Mouse (Mus musculus) spleen, adult 2 months (tissue): ENCODE data around the gene St6galnac3. TPM values are rescaled to one million over a fixed set of nuclear protein-coding genes. Genes with fewer than 3 reads are reported as not detected.

Source experiments
- DNase-seq, 2 experiments: peaks; one replicate each; pipeline versions ENCODE4 v3.0.0 to v3.0.0-alpha.2; 2012 to 2021; ENCODE audit warnings: low spot score in 2 of 2, low read depth in 1 of 2
- H3K27ac ChIP-seq: fragments of 200-500 bp; 2 replicates; pipeline ENCODE4 v1.5.1; 2012; ENCODE audit warnings: low read length, inconsistent platforms; ENCODE audit not compliant: insufficient read depth
- H3K27me3 ChIP-seq: fragments of 200-500 bp; 2 replicates; pipeline ENCODE4 v1.6.1; 2012; ENCODE audit warnings: mild to moderate bottlenecking, moderate library complexity, low read length, inconsistent platforms; ENCODE audit not compliant: control insufficient read depth, insufficient read depth
- H3K36me3 ChIP-seq: fragments of 200-500 bp; 2 replicates; pipeline ENCODE4 v1.6.1; 2012; ENCODE audit warnings: mild to moderate bottlenecking, low read length, inconsistent platforms; ENCODE audit not compliant: control insufficient read depth, insufficient read depth
- H3K4me1 ChIP-seq: fragments of 200-500 bp; 2 replicates; pipeline ENCODE4 v1.6.1; 2011; ENCODE audit warnings: inconsistent platforms; ENCODE audit not compliant: control insufficient read depth, insufficient read depth, insufficient read length
- H3K4me3 ChIP-seq: fragments of 200-500 bp; 2 replicates; pipeline ENCODE4 v1.5.1; 2011; ENCODE audit warnings: mild to moderate bottlenecking, inconsistent platforms; ENCODE audit not compliant: insufficient read depth, insufficient read length; ENCODE audit errors: extremely low read depth
- CTCF ChIP-seq: fragments of 200-500 bp; IDR thresholded peaks from 2 replicates; pipeline ENCODE4 v1.5.1; 2011; ENCODE audit warnings: mild to moderate bottlenecking, inconsistent platforms; ENCODE audit not compliant: insufficient read depth, insufficient read length, insufficient replicate concordance; ENCODE audit errors: extremely low read depth
- POLR2A ChIP-seq: fragments of 200-500 bp; IDR thresholded peaks from 2 replicates; pipeline ENCODE4 v1.6.1; 2011; ENCODE audit warnings: low read depth, low read length, inconsistent platforms
- WGBS: fragments of 180-500 bp; shearing (Covaris S2); methylation state at CpG from one replicate; pipeline ENCODE4 v1.1.7; 2018; 5-methylcytosine and 5-hydroxymethylcytosine counted together
- polyA plus RNA-seq: library from polyadenylated mRNA; depleted of rRNA; stranded (reverse); fragments of >200 nt; gene quantifications from 2 replicates; pipeline ENCODE4 v1.2.3, GENCODE M21; 2012

The St6galnac3 gene
- polyA plus RNA-seq, 1 experiment: 3.0 TPM

GRCm38 (mm10) chr3:153219391-153219790, 505.6 kb downstream of the St6galnac3 start:
- Histone ChIP-seq H3K27ac (no peak overlapping the region), H3K27me3 (no peaks in the 10 kb centered on the region), H3K4me1 (no peaks in the 10 kb centered on the region), H3K36me3 (no peaks in the 10 kb centered on the region), H3K4me3 (no peak overlapping the region)
- DNase-seq: no peak
- 82% methylated on average over 2 of the region's 2 CpGs for WGBS
- TF ChIP-seq CTCF (no peak), POLR2A (no peak)

DNA sequence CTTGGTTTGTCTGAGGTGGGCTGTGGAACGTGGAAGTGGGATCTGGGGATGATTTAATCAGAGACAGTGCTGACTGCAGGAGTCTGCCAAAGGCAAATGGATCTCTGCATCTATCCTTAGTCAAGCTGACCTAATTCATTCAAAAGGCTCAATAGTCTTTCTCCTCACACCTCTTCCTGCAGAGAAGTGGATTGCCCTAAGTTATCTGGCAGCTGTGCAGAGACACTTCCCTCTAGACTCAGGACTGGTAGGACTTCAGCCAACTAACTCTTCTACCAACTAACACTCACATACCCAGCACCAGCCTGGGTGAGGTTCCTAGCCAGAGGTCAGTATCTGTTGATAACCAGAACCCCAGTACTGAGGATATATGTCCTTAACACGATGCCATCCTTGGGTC, 516.8 kb downstream of the St6galnac3 start:
- no peaks in the 10 kb centered on the region for H3K4me1 ChIP-seq
- H3K36me3 ChIP-seq: no peaks in the 10 kb centered on the region
- H3K27ac ChIP-seq: no peak overlapping the region
- DNase-seq: no peak
- no peaks in the 10 kb centered on the region for H3K27me3 ChIP-seq
- WGBS: 64% methylated on average over 2 of the region's 2 CpGs
- TF ChIP-seq CTCF: no peak
- no peak for TF ChIP-seq POLR2A
- H3K4me3 ChIP-seq: no peak overlapping the region

GRCm38 (mm10) chr3:153204046-153204445, 520.9 kb downstream of the St6galnac3 start:
- Histone ChIP-seq H3K36me3 (no peaks in the 10 kb centered on the region), H3K4me3 (no peak overlapping the region), H3K4me1 (no peaks in the 10 kb centered on the region), H3K27me3 (no peaks in the 10 kb centered on the region), H3K27ac (no peak overlapping the region)
- no peak for DNase-seq
- 96% methylated on average over 5 of the region's 5 CpGs for WGBS
- TF ChIP-seq CTCF: no peak
- TF ChIP-seq POLR2A: no peak

DNA sequence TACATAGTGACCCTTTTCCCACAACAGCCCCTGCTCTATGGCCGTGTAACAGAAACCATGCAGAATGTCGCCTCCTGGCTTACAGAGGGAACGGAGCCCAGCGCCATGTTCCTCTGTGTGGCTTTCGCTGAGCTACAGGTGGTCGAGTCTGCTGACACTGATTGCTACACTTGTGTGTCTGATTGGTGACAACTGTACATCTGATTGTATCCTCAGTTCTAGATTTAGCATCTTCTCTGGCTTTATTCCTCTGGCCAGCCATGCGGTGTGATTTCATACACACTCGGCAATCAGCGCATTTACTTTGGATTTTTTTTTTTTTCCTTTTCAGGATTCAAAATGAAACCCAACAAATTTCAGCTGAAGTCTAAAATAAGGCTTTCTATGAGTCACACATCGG, 523.1 kb downstream of the St6galnac3 start:
- no peaks in the 10 kb centered on the region for H3K36me3 ChIP-seq
- 95% methylated on average over 10 of the region's 10 CpGs for WGBS
- TF ChIP-seq POLR2A (no peak), CTCF (no peak)

GRCm38 (mm10) chr3:153200801-153201200, 524.2 kb downstream of the St6galnac3 start:
- Histone ChIP-seq H3K4me1 (no peaks in the 10 kb centered on the region), H3K27me3 (no peaks in the 10 kb centered on the region), H3K4me3 (no peak overlapping the region), H3K36me3 (no peaks in the 10 kb centered on the region), H3K27ac (no peak overlapping the region)
- WGBS: 93% methylated on average over 12 of the region's 12 CpGs
- DNase-seq: no peak
- no peak for TF ChIP-seq CTCF
- no peak for TF ChIP-seq POLR2A

More for the DNA sequence above, 523.1 kb downstream of the St6galnac3 start:
- no peak for DNase-seq
- no peaks in the 10 kb centered on the region for H3K27me3 ChIP-seq
- H3K4me3 ChIP-seq: no peak overlapping the region
- H3K4me1 ChIP-seq: no peaks in the 10 kb centered on the region
- no peak overlapping the region for H3K27ac ChIP-seq

DNA sequence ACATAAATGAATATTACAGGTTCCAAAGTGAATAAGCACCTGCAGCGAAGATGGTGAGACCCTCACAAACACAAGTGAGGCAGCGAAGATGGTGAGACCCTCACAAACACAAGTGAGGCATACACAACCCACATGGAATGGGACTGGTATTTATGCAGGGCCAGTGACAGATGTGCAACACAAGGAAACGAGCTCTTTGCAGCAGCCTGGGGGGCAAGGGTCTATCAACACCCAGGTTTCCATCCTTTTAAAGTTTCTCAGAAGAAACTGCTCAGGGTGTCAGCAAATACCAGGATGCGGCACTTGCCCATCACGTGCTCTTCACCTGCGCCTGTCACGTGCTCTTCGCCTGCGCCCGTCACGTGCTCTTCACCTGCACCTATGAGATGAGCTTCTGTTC, 524.9 kb downstream of the St6galnac3 start:
- no peaks in the 10 kb centered on the region for H3K36me3 ChIP-seq
- H3K27me3 ChIP-seq: no peaks in the 10 kb centered on the region
- no peak for DNase-seq
- no peaks in the 10 kb centered on the region for H3K4me1 ChIP-seq
- H3K27ac ChIP-seq: no peak overlapping the region
- no peak overlapping the region for H3K4me3 ChIP-seq
- WGBS: 94% methylated on average over 11 of the region's 11 CpGs
- TF ChIP-seq POLR2A: no peak
- TF ChIP-seq CTCF: no peak

GRCm38 (mm10) chr3:153199251-153199650, 525.7 kb downstream of the St6galnac3 start:
- Histone ChIP-seq H3K4me1 (no peaks in the 10 kb centered on the region), H3K27me3 (no peaks in the 10 kb centered on the region), H3K27ac (no peak overlapping the region), H3K4me3 (no peak overlapping the region), H3K36me3 (no peaks in the 10 kb centered on the region)
- TF ChIP-seq CTCF (no peak), POLR2A (no peak)
- DNase-seq: no peak
- 84% methylated on average over 8 of the region's 8 CpGs for WGBS
